Mouse (Mus musculus) heart, embryonic 11.5 days (tissue): Measurements from ENCODE around the gene Tekt5. TPM values are rescaled to one million over a fixed set of nuclear protein-coding genes. Genes with fewer than 3 reads are reported as not detected.

Experiments
- ATAC-seq: fragments of 200-750 bp; cut with Nextera tagmentation; replicated peaks from 2 replicates; pipeline ENCODE4 v1.8.0; 2017; ENCODE audit warnings: moderate library complexity; ENCODE audit not compliant: insufficient number of reproducible peaks, low FRiP score, low TSS enrichment
- H3K27ac ChIP-seq: fragments of 300-500 bp; sonication (generic); 2 replicates; pipeline ENCODE4 v1.5.1; 2014; ENCODE audit warnings: mild to moderate bottlenecking, low read depth, low read length
- H3K27me3 ChIP-seq: fragments of 300-500 bp; sonication (generic); 2 replicates; pipeline ENCODE4 v1.6.1; 2014; ENCODE audit warnings: mild to moderate bottlenecking, low read length, mixed read lengths; ENCODE audit not compliant: control insufficient read depth, insufficient read depth
- H3K36me3 ChIP-seq: fragments of 300-500 bp; sonication (generic); 2 replicates; pipeline ENCODE4 v1.6.1; 2014; ENCODE audit warnings: mild to moderate bottlenecking, low read length, moderate library complexity, mixed read lengths; ENCODE audit not compliant: control insufficient read depth, insufficient read depth
- H3K4me1 ChIP-seq: fragments of 300-500 bp; sonication (generic); 2 replicates; pipeline ENCODE4 v1.6.1; 2014; ENCODE audit warnings: low read length; ENCODE audit not compliant: control insufficient read depth, insufficient read depth
- H3K4me2 ChIP-seq: fragments of 300-500 bp; sonication (generic); 2 replicates; pipeline ENCODE4 v1.6.1; 2014; ENCODE audit warnings: mild to moderate bottlenecking, moderate library complexity
- H3K4me3 ChIP-seq: fragments of 300-500 bp; sonication (generic); 2 replicates; pipeline ENCODE4 v1.5.1; 2014; ENCODE audit warnings: low read depth, low read length
- H3K9ac ChIP-seq: fragments of 300-500 bp; sonication (generic); 2 replicates; pipeline ENCODE4 v1.6.1; 2014; ENCODE audit warnings: mild to moderate bottlenecking, low read depth, low read length, moderate library complexity
- H3K9me3 ChIP-seq: fragments of 300-500 bp; sonication (generic); replicated peaks from 2 replicates; pipeline ENCODE4 v1.6.1; 2016; ENCODE audit warnings: low read length; ENCODE audit not compliant: control insufficient read depth
- WGBS: fragments of 180-500 bp; shearing (Covaris S2); extraction: QIAGEN DNeasy Blood & Tissue Kit; methylation state at CpG from one replicate; pipeline ENCODE4 v1.1.7; 2014; ENCODE audit not compliant: insufficient replicate concordance; 5-methylcytosine and 5-hydroxymethylcytosine counted together
- polyA plus RNA-seq: library from polyadenylated mRNA; unstranded; fragments of >200 nt; fragmentation: Nextera tagmentation; extraction: Ambion mirVana; gene quantifications from 2 replicates; pipeline ENCODE4 v1.2.1, GENCODE M21; 2014

Gene Tekt5
- polyA plus RNA-seq, 1 experiment from 2014 or later = 0.23 TPM

DNA sequence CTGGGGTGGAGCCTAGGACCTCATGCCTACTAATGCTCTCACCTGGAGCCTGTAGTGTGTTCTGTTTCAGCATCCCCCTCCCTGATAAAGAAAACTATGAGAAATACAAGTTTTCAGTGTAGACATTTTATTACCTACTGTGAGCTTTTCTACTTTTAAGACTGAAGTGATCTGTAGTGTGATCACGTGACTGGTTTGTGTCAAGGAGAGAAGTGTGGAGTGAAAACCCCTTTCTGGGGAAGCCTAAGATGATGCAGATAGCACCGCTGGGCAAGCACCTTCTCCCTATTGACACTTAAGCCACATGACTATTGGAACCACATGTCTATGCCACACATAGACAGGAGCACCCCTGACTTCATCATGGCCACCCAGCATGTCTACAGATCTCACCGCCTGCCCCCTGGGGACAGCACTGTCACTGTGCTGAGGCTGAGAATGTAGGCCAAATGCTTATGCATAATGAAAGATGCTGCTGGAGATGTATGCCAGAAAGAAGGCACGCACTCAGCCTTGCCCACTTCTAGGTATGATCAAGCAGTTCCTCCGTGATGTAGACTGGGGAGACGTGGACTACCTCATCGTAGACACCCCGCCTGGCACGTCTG is 25.3 kb upstream of the Tekt5 start:
- 89% methylated on average over 9 of the region's 9 CpGs for WGBS
- no peak overlapping the region for H3K27ac ChIP-seq
- no peaks in the 10 kb centered on the region for H3K27me3 ChIP-seq
- H3K4me1 ChIP-seq = no peaks in the 10 kb centered on the region
- H3K9me3 ChIP-seq = no peaks in the 10 kb centered on the region
- peaks cover 31% of the 10 kb centered on the region for H3K36me3 ChIP-seq
- H3K4me3 ChIP-seq = no peak overlapping the region
- no peak for ATAC-seq
- H3K9ac ChIP-seq = no peak overlapping the region
- no peak overlapping the region for H3K4me2 ChIP-seq

DNA sequence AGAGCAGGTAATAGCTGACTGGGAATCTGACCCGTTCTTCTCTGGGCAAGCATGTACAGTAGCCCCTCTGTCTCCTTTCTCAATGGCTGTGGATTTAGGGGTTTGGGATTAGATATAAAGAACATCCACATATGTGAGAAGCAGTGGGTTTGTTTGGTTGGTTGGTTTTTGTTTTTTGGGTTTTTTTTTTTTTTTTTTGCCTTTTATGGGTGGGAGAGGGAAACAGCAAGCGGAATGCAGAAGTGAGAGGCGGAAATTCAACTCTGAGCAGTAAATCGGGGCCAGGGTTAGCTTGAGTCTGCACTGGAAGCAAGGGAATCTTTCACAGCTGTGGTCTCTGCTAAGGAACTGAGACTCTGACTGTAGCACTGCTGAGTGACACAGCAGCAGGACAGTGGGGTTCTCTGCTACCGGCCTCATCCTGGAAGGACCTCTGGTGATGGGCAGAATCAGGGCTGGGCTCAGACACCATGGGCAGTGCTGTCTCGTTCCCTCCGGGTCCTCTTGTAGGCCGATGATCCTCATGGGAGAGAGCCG is 22.5 kb upstream of the Tekt5 start:
- Histone ChIP-seq H3K36me3 (peaks cover 20% of the 10 kb centered on the region), H3K27ac (no peak overlapping the region), H3K27me3 (no peaks in the 10 kb centered on the region), H3K9me3 (no peaks in the 10 kb centered on the region), H3K4me2 (no peak overlapping the region), H3K4me3 (no peak overlapping the region), H3K4me1 (no peaks in the 10 kb centered on the region; the same call in 1 of the 2 replicates), H3K9ac (no peak overlapping the region)
- WGBS = 91% methylated on average over 9 of the region's 9 CpGs
- no peak for ATAC-seq

DNA sequence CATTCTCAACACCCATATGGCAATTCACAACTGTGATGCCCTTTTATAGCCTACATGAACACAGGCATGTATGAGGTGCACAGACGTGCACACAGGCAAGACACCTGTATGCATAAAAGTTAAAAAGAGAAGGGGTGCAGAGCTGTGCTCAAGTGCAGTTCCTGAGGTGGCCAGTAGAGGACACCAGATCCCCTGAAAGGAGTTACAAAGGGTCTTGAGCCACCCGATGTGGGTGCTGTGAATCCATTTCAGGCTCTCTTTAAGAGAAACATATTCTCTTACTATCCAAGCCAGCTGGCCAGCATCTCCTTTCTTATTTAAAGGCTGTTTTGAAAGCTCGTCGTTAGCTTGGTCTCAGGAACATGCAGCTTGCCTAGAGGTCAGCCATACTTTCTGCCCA is 21.6 kb upstream of the Tekt5 start:
- Histone ChIP-seq H3K4me1 (peaks cover 6% of the 10 kb centered on the region; the same call in 1 of the 2 replicates), H3K27ac (no peak overlapping the region), H3K27me3 (no peaks in the 10 kb centered on the region), H3K9ac (no peak overlapping the region), H3K9me3 (no peaks in the 10 kb centered on the region), H3K36me3 (peaks cover 16% of the 10 kb centered on the region), H3K4me2 (no peak overlapping the region), H3K4me3 (no peak overlapping the region)
- 95% methylated on average over 4 of the region's 4 CpGs for WGBS
- no peak for ATAC-seq

DNA sequence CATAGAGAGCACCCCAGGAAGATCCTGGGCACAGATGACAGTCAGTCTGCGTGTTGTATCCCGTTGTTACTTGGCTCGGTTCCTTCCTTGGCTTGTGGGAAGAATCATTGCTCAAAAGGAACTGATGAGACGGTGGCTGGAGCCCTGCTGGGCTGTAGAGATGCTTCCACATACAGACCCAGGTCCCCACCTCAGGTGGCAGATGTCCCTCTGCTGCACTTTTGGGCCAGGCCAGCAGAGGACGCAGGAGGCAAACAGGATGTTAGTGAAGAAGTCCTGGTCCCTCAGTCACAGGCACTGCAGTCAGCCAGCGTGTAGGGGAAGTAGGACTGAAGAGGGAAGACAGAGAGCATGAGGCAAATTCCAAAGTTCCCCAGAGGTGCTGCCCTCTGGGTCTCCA is 20.7 kb upstream of the Tekt5 start:
- Histone ChIP-seq H3K27ac (no peak overlapping the region), H3K36me3 (peaks cover 12% of the 10 kb centered on the region), H3K4me2 (no peak overlapping the region), H3K27me3 (no peaks in the 10 kb centered on the region), H3K9me3 (no peaks in the 10 kb centered on the region), H3K9ac (no peak overlapping the region), H3K4me3 (no peak overlapping the region), H3K4me1 (peaks cover 6% of the 10 kb centered on the region; the same call in 1 of the 2 replicates)
- ATAC-seq = no peak
- WGBS = 77% methylated on average over 6 of the region's 6 CpGs

DNA sequence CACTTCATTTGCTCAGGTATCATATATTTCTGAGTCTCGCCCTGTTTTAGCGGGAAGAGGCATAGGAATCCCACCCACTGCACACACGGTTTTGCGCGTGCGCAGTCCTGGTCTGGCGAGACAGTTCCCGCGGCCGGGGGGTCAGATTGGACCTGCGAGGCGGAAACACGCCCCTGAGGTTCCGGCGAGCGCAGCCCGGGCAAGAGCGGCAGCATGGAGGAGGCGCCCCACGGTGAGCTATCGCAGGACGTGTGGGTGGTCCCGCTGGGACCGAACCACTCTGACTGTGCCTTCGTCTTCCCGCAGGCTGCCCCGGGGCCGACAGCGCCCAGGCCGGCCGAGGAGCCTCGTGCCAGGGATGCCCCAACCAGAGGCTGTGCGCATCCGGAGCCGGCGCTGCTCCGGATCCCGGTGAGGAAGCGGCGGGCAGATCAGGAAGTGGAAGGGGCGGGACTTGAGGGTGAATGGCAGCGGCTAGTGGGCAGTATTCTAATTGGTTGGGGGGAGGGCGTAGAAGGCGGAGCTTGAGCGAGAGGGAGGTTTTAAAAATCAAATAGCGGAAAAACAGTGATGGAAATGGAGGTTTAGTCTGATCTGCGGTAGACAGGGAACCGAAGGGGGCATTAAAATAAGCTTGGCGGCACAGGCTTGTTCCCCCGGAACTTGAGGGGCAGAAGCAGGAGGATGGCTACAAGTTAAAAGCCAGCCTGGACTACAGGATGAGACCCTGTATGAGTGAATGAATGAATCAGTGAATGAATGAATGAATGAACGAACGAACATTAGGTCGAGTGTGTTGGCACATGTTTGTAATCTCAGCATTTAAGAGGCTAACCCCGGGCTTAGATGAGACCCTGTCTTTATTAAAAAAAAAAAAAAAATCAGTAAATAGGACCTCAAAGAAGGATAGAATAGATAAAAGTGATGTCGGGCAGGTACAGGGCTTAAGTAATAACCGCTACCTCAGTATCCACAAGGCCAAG is 16.8 kb upstream of the Tekt5 start, which contains the start of gene Nubp1:
TSS of gene Nubp1 (plus strand) at position 185 of the 983 bp plus-strand sequence.
- H3K36me3 ChIP-seq = peaks cover 11% of the 10 kb centered on the region
- H3K27ac ChIP-seq = peak within 1 kb of the TSS; percentile 84
- WGBS = 2% methylated on average over 55 of the region's 56 CpGs
- peak; percentile 95 for ATAC-seq
- peak within 1 kb of the TSS; percentile 80 for H3K4me2 ChIP-seq
- peaks cover 6% of the 10 kb centered on the region; the same call in 1 of the 2 replicates for H3K4me1 ChIP-seq
- no peaks in the 10 kb centered on the region for H3K27me3 ChIP-seq
- H3K4me3 ChIP-seq = peak within 1 kb of the TSS; percentile 75
- H3K9me3 ChIP-seq = no peaks in the 10 kb centered on the region
- H3K9ac ChIP-seq = peak within 1 kb of the TSS; percentile 81

DNA sequence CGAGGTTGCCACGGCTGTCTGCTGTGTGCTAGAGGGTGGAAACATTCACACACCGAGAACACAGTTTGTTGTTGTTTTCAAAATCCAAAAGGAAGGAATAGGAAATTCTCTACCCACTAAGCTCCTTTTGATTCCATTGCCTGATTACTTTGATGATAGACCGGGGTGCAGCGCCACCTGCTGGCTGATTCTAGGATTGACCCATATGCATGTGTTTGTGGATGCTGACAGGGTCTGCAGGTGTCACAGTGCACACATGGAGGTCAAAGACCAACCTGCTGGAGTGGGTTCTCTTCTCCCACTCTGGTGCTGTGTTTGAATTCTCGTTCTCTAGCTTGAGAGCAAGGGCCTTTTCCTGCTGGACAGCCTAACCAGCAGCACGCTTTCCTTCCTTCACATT is 3.9 kb upstream of the Tekt5 start:
- peaks cover 6% of the 10 kb centered on the region for H3K27me3 ChIP-seq
- H3K27ac ChIP-seq = no peak overlapping the region
- H3K9ac ChIP-seq = no peak overlapping the region
- no peaks in the 10 kb centered on the region for H3K36me3 ChIP-seq
- H3K4me3 ChIP-seq = no peak overlapping the region
- no peak for ATAC-seq
- WGBS = 30% methylated on average over 7 of the region's 7 CpGs
- no peaks in the 10 kb centered on the region for H3K9me3 ChIP-seq
- no peaks in the 10 kb centered on the region for H3K4me1 ChIP-seq
- no peak overlapping the region for H3K4me2 ChIP-seq

DNA sequence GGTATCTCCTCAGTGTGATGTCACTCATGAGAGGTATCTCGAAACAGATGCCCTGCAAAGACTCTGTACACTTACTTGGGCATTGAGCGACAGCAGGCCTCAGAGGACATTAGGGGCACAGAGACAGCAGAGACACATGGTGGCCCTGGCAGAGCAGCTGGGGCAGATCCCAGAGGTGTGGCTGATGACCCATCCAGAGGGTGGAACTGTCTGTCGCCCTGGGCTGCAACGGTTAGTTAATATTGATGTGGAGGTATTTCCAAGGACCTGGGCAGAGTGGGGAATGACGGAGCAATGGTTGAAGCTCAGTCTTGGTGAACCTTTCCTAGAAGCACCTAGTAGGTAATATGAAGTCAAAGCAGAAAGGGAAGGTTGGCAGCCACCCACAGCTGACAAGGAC is 3.5 kb upstream of the Tekt5 start:
- Histone ChIP-seq H3K9me3 (no peaks in the 10 kb centered on the region), H3K4me1 (no peaks in the 10 kb centered on the region), H3K27ac (no peak overlapping the region), H3K27me3 (peaks cover 8% of the 10 kb centered on the region), H3K4me2 (no peak overlapping the region), H3K4me3 (no peak overlapping the region), H3K9ac (no peak overlapping the region), H3K36me3 (no peaks in the 10 kb centered on the region)
- 60% methylated on average over 5 of the region's 5 CpGs for whole genome bisulfite sequencing
- no peak for ATAC-seq

DNA sequence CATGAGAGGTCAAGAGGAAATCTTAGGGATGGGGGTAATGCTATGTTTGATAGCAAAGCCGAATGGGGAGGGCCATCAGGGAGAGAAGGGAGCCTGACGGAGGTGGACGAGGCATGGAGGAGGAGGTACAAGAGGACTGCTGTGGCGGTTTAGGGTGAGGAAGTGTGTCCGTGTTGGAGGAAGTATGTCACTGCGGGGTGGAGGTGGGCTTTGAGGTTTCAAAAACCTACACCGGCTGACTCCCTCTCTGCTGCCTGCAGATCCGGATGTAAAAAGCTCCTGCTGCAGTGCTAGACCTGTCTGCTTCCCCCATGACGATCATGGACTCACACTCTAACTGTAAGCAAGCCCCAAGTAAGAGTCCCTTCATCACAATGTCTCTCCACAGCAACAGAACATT is 2.7 kb downstream of the Tekt5 start:
- 80% methylated on average over 9 of the region's 9 CpGs for WGBS
- ATAC-seq = no peak
- no peaks in the 10 kb centered on the region for H3K4me1 ChIP-seq

More for the DNA sequence above, 2.7 kb downstream of the Tekt5 start:
- no peak overlapping the region for H3K4me3 ChIP-seq
- H3K4me2 ChIP-seq = no peak overlapping the region
- H3K9me3 ChIP-seq = no peaks in the 10 kb centered on the region
- H3K27ac ChIP-seq = no peak overlapping the region
- H3K9ac ChIP-seq = no peak overlapping the region
- H3K27me3 ChIP-seq = peaks cover 11% of the 10 kb centered on the region
- H3K36me3 ChIP-seq = no peaks in the 10 kb centered on the region
